Mouse (Mus musculus) CH12.LX (cell line): ENCODE data around the gene Mkln1.

ENCODE experiments used
- CTCF ChIP-seq, 2 experiments: IDR thresholded peaks in 1 of 2; conservative IDR thresholded peaks in 1 of 2; 2 replicates each; pipeline ENCODE4 v1.5.1; 2011 to 2012; ENCODE audit warnings: low read depth in 2 of 2, low read length in 2 of 2, improper control_type of control experiment in 1 of 2, inconsistent platforms in 1 of 2, mild to moderate bottlenecking in 1 of 2, moderate library complexity in 1 of 2
- E2F4 ChIP-seq: IDR thresholded peaks from 2 replicates; pipeline ENCODE4 v1.6.1; 2011; ENCODE audit warnings: low read depth, low read length, improper control_type of control experiment; ENCODE audit not compliant: insufficient replicate concordance
- EP300 ChIP-seq: IDR thresholded peaks from 2 replicates; pipeline ENCODE4 v1.6.1; 2011; ENCODE audit warnings: low read length, improper control_type of control experiment
- GABPA ChIP-seq: IDR thresholded peaks from 2 replicates; pipeline ENCODE4 v1.6.1; 2012; ENCODE audit warnings: low read depth, low read length, improper control_type of control experiment, inconsistent platforms; ENCODE audit not compliant: insufficient replicate concordance
- POLR2AphosphoS2 ChIP-seq: IDR thresholded peaks from 2 replicates; pipeline ENCODE4 v1.6.1; 2011; ENCODE audit warnings: low read depth, low read length, improper control_type of control experiment
- SIN3A ChIP-seq: IDR thresholded peaks from 2 replicates; pipeline ENCODE4 v1.6.1; 2012; ENCODE audit warnings: low read length, improper control_type of control experiment, inconsistent platforms
- USF1 ChIP-seq: IDR thresholded peaks from 2 replicates; pipeline ENCODE4 v1.6.1; 2014; ENCODE audit warnings: low read depth, mild to moderate bottlenecking, inconsistent platforms, low read length, improper control_type of control experiment
- USF2 ChIP-seq: conservative IDR thresholded peaks from 2 replicates; pipeline ENCODE4 v1.6.1; 2011; ENCODE audit warnings: low read depth, low read length, improper control_type of control experiment
- ZC3H11A ChIP-seq: IDR thresholded peaks from 2 replicates; pipeline ENCODE4 v1.6.1; 2012; ENCODE audit warnings: low read depth, mild to moderate bottlenecking, inconsistent platforms, low read length, improper control_type of control experiment
- ZNF384 ChIP-seq: IDR thresholded peaks from 2 replicates; pipeline ENCODE4 v1.6.1; 2012; ENCODE audit warnings: low read depth, low read length, improper control_type of control experiment, inconsistent platforms

DNA sequence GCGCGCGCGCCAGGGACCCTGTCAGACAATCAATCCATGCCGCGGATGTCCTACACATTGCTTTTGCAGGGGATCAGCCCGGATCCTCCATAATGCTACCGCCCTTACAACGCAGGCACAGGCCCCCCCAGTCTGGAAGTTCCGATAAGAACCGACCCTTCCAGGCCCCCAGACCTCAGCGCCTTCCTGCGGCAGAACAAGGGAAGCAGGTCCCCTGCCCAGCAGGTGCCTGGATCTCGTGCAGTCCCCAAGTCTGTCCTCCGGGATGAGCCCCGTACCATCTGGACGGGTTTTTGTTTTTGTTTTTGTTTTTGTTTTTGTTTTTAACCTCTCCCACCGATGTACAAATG lies 165.6 kb downstream of the Mkln1 start:
- no peak for TF ChIP-seq USF1
- TF ChIP-seq CTCF (conservative IDR thresholded peaks at IDR 0.05 in 1 of 2, IDR thresholded peaks at IDR 0.05 in 1 of 2; ENCODE audit: low read depth in 2 of 2, low read length in 2 of 2), result no peak
- TF ChIP-seq SIN3A, result no peak
- no peak for TF ChIP-seq POLR2AphosphoS2
- TF ChIP-seq USF2, result no peak
- no peak for TF ChIP-seq E2F4
- no peak for TF ChIP-seq GABPA
- TF ChIP-seq EP300, result no peak
- TF ChIP-seq ZC3H11A, result no peak
- no peak for TF ChIP-seq ZNF384
